Mouse (Mus musculus) liver, postnatal 0 days (tissue): ENCODE measurements at regions not wholly inside any gene's neighbourhood (a gene's known extent, or its start where the extent isn't known, plus 50 kb on each side); places are given as distances from the start of the nearest gene placed in this dataset.
"Not testable (repeated sequence)": the region's sequence is repeated elsewhere in the genome, so short reads cannot be mapped to it uniquely, and the experiment has no call there.

Source experiments
- ATAC-seq: fragments of 200-750 bp; cut with Nextera tagmentation; 2 replicates; pipeline ENCODE4 v1.8.0; 2017; ENCODE audit warnings: mild to moderate bottlenecking, moderate library complexity
- DNase-seq: peaks from one replicate; pipeline ENCODE4 v3.0.0-alpha.2; 2016
- H3K27ac ChIP-seq: fragments of 300-500 bp; sonication (generic); 2 replicates; pipeline ENCODE4 v1.5.1; 2014; ENCODE audit warnings: antibody characterized with exemption, moderate library complexity, mild to moderate bottlenecking, low read depth
- H3K27me3 ChIP-seq: fragments of 300-500 bp; sonication (generic); 2 replicates; pipeline ENCODE4 v1.6.1; 2014; ENCODE audit warnings: low read length, control low read depth, mixed read lengths; ENCODE audit not compliant: insufficient read depth
- H3K36me3 ChIP-seq: fragments of 300-500 bp; sonication (generic); replicated peaks from 2 replicates; pipeline ENCODE4 v1.6.1; 2014; ENCODE audit warnings: mild to moderate bottlenecking, control low read depth, low read length, moderate library complexity, mixed read lengths; ENCODE audit not compliant: insufficient read depth
- H3K4me1 ChIP-seq: fragments of 300-500 bp; sonication (generic); 2 replicates; pipeline ENCODE4 v1.6.1; 2014; ENCODE audit warnings: antibody characterized with exemption, mild to moderate bottlenecking, control low read depth; ENCODE audit not compliant: insufficient read depth
- H3K4me2 ChIP-seq: fragments of 300-500 bp; sonication (generic); 2 replicates; pipeline ENCODE4 v1.6.1; 2014; ENCODE audit warnings: low read depth, mild to moderate bottlenecking, low read length, moderate library complexity, mixed read lengths
- H3K4me3 ChIP-seq: fragments of 300-500 bp; sonication (generic); 2 replicates; pipeline ENCODE4 v1.5.1; 2014; ENCODE audit warnings: low read depth, low read length
- H3K9ac ChIP-seq: fragments of 300-500 bp; sonication (generic); replicated peaks from 2 replicates; pipeline ENCODE4 v1.6.1; 2014; ENCODE audit warnings: mild to moderate bottlenecking, moderate library complexity
- H3K9me3 ChIP-seq: fragments of 300-500 bp; sonication (generic); 2 replicates; pipeline ENCODE4 v1.6.1; 2016; ENCODE audit warnings: mild to moderate bottlenecking, control low read depth, low read length, mixed read lengths
- CTCF ChIP-seq: sonication (generic); IDR thresholded peaks from 2 replicates; pipeline ENCODE4 v1.5.1; 2016; ENCODE audit warnings: antibody characterized with exemption, low read depth
- EP300 ChIP-seq: IDR thresholded peaks from 2 replicates; pipeline ENCODE4 v1.6.1; 2016; ENCODE audit warnings: antibody characterized with exemption, low read depth, mild to moderate bottlenecking
- WGBS: fragments of 180-500 bp; shearing (Covaris S2); extraction: QIAGEN DNeasy Blood & Tissue Kit; methylation state at CpG from one replicate; pipeline ENCODE4 v1.1.7; 2014; ENCODE audit not compliant: insufficient replicate concordance; 5-methylcytosine and 5-hydroxymethylcytosine counted together

GRCm38 (mm10) chr12:82076766-82077165 is 92.4 kb upstream of the Sipa1l1 start:
- no peaks in the 10 kb centered on the region for H3K27me3 ChIP-seq
- H3K4me2 ChIP-seq, result no peak overlapping the region
- H3K4me1 ChIP-seq, result 0 out of 2 replicates have a peak, but pooled peaks cover 6% of the 10 kb centered on the region
- DNase-seq, result no peak
- no peak overlapping the region for H3K9ac ChIP-seq
- TF ChIP-seq EP300 (no peak), CTCF (no peak)
- no peak overlapping the region for H3K27ac ChIP-seq
- no peaks in the 10 kb centered on the region for H3K36me3 ChIP-seq
- H3K9me3 ChIP-seq, result no peaks in the 10 kb centered on the region
- no peak for ATAC-seq
- no peak overlapping the region for H3K4me3 ChIP-seq
- 79% methylated on average over 8 of the region's 8 CpGs for WGBS

GRCm38 (mm10) chr12:82077945-82078344 is 91.2 kb upstream of the Sipa1l1 start:
- DNase-seq (no peak), ATAC-seq (no peak)
- Histone ChIP-seq H3K36me3 (no peaks in the 10 kb centered on the region), H3K4me3 (no peak overlapping the region), H3K4me1 (0 out of 2 replicates have a peak, but pooled peaks cover 6% of the 10 kb centered on the region), H3K9ac (no peak overlapping the region), H3K27me3 (no peaks in the 10 kb centered on the region), H3K9me3 (no peaks in the 10 kb centered on the region), H3K27ac (no peak overlapping the region), H3K4me2 (no peak overlapping the region)
- 85% methylated on average over 5 of the region's 5 CpGs for WGBS
- TF ChIP-seq CTCF, result no peak
- no peak for TF ChIP-seq EP300

GRCm38 (mm10) chr12:82078740-82079139 is 90.4 kb upstream of the Sipa1l1 start:
- ATAC-seq (no peak), DNase-seq (no peak)
- Histone ChIP-seq H3K27ac (no peak overlapping the region), H3K36me3 (no peaks in the 10 kb centered on the region), H3K9me3 (no peaks in the 10 kb centered on the region), H3K4me1 (0 out of 2 replicates have a peak, but pooled peaks cover 6% of the 10 kb centered on the region), H3K4me3 (no peak overlapping the region), H3K9ac (no peak overlapping the region), H3K4me2 (no peak overlapping the region), H3K27me3 (no peaks in the 10 kb centered on the region)
- TF ChIP-seq EP300, result no peak
- no peak for TF ChIP-seq CTCF

- TF ChIP-seq CTCF, result no peak
- TF ChIP-seq EP300, result no peak
- H3K9ac ChIP-seq, result no peak overlapping the region
- WGBS, result 73% methylated on average over 6 of the region's 6 CpGs
- H3K36me3 ChIP-seq, result no peaks in the 10 kb centered on the region
- ATAC-seq (no peak), DNase-seq (no peak)
- H3K9me3 ChIP-seq, result no peaks in the 10 kb centered on the region
- H3K4me3 ChIP-seq, result no peak overlapping the region
- H3K4me2 ChIP-seq, result no peak overlapping the region
- 0 out of 2 replicates have a peak, but pooled peaks cover 6% of the 10 kb centered on the region for H3K4me1 ChIP-seq
- no peaks in the 10 kb centered on the region for H3K27me3 ChIP-seq
- no peak overlapping the region for H3K27ac ChIP-seq
These were observed 88.8 kb upstream of the Sipa1l1 start for GRCm38 (mm10) chr12:82080196-82080880.

GRCm38 (mm10) chr12:82082596-82082995 is 86.5 kb upstream of the Sipa1l1 start:
- TF ChIP-seq CTCF, result peak; percentile 15; the same call in 1 of the 2 replicates
- H3K4me1 ChIP-seq, H3K9me3 ChIP-seq, H3K27ac ChIP-seq, H3K27me3 ChIP-seq, H3K4me2 ChIP-seq, H3K36me3 ChIP-seq, ATAC-seq, H3K9ac ChIP-seq, DNase-seq, H3K4me3 ChIP-seq: not testable (repeated sequence)
- 84% methylated on average over 4 of the region's 4 CpGs for WGBS

- TF ChIP-seq EP300 (no peak), CTCF (no peak)
- Histone ChIP-seq H3K9ac (no peak overlapping the region), H3K4me3 (no peak overlapping the region), H3K36me3 (no peaks in the 10 kb centered on the region), H3K27ac (peak overlapping the region; percentile 76), H3K4me1 (no peaks in the 10 kb centered on the region), H3K9me3 (no peaks in the 10 kb centered on the region), H3K4me2 (no peak overlapping the region), H3K27me3 (no peaks in the 10 kb centered on the region)
- DNase-seq, result peak; percentile 37
- peak; percentile 88 for ATAC-seq
- 43% methylated on average over 7 of the region's 7 CpGs for WGBS
These were observed 83.2 kb upstream of the Sipa1l1 start for GRCm38 (mm10) chr12:82085771-82086400.
